Mouse (Mus musculus): ENCODE data around the gene Coasy.

- no peak for TF ChIP-seq POLR2A (IDR thresholded peaks at IDR 0.05; ENCODE audit: borderline replicate concordance, insufficient read depth, low read length)
- TF ChIP-seq CTCF (IDR thresholded peaks at IDR 0.05; ENCODE audit: borderline replicate concordance, insufficient read depth, low read depth, low read length) = no peak
These were observed 34.9 kb upstream of the Coasy start for GRCm38 (mm10) chr11:101047502-101047901.

Measured in cerebellum, adult 2 months (tissue).